Mouse (Mus musculus) Patski (cell line): ENCODE measurements at regions not wholly inside any gene's neighbourhood (a gene's known extent, or its start where the extent isn't known, plus 50 kb on each side); places are given as distances from the start of the nearest gene placed in this dataset.

ENCODE experiments used
- ATAC-seq: fragments of 100-300 bp; one replicate; pipeline ENCODE4 v1.8.0; 2021
- CTCF ChIA-PET: fragments of 350-600 bp; sonication (Branson Sonifier 250); formaldehyde crosslinking; loops from one replicate; lab custom pipeline; 2022; ENCODE audit warnings: inconsistent platforms; lab: Charles Lee
- POLR2A ChIA-PET: fragments of 350-600 bp; sonication (Branson Sonifier 250); formaldehyde crosslinking; loops from one replicate; lab custom pipeline; 2022; ENCODE audit warnings: antibody characterized with exemption, inconsistent platforms; lab: Charles Lee
- DNase-seq: peaks from one replicate; pipeline ENCODE4 v3.0.0-alpha.2; 2011; ENCODE audit warnings: low read depth, low spot score
- H3K27me3 ChIP-seq: fragments of 371-371 bp; one replicate; pipeline ENCODE4 v1.5.1; 2021
- CTCF ChIP-seq: fragments of 100-300 bp; IDR thresholded peaks from one replicate; pipeline ENCODE4 v1.5.1; 2021
- in situ Hi-C: fragments of 300-500 bp; cut with MboI; formaldehyde crosslinking; loops from 3 replicates; pipeline ENCODE4 v1.11.1; 2018; ENCODE audit warnings: low pct_unique_long_range_greater_than_20kb, mixed read lengths

- ATAC-seq (no peak), DNase-seq (no peak)
- ChIA-PET POLR2A (no interaction called here), CTCF (no interaction called here)
- in situ Hi-C loops = no loop called here
- H3K27me3 ChIP-seq = peaks cover 20% of the 10 kb centered on the region
- TF ChIP-seq CTCF = no peak
Observed at GRCm38 (mm10) chr2:57696992-57697772, 300.5 kb upstream of the Galnt5 start.

- ATAC-seq (no peak), DNase-seq (no peak)
- peak; percentile 58 for TF ChIP-seq CTCF
- ChIA-PET POLR2A (no interaction called here), CTCF (no interaction called here)
- H3K27me3 ChIP-seq = peaks cover 21% of the 10 kb centered on the region
- in situ Hi-C loops = no loop called here
Observed at GRCm38 (mm10) chr2:57698659-57699061, 299.0 kb upstream of the Galnt5 start.

- H3K27me3 ChIP-seq = peaks cover 21% of the 10 kb centered on the region
- TF ChIP-seq CTCF = no peak
- CTCF ChIA-PET = no interaction called here
- POLR2A ChIA-PET = no interaction called here
- ATAC-seq (no peak), DNase-seq (no peak)
- in situ Hi-C loops = no loop called here
Observed at GRCm38 (mm10) chr2:57699226-57699625, 298.5 kb upstream of the Galnt5 start.

GRCm38 (mm10) chr2:57716754-57717510 is 280.8 kb upstream of the Galnt5 start:
- peaks cover 21% of the 10 kb centered on the region for H3K27me3 ChIP-seq
- no peak for DNase-seq
- in situ Hi-C loops = no loop called here
- ChIA-PET CTCF (no interaction called here), POLR2A (no interaction called here)
- ATAC-seq = no peak
- TF ChIP-seq CTCF = no peak
